Mouse (Mus musculus) E14TG2a.4 (cell line): ENCODE measurements around the gene Tacc2.

ENCODE experiments used
- CTCF ChIP-seq: conservative IDR thresholded peaks from 2 replicates; pipeline ENCODE4 v1.5.1; 2014; ENCODE audit warnings: low read length
- NANOG ChIP-seq: IDR thresholded peaks from 2 replicates; pipeline ENCODE4 v1.6.1; 2014; ENCODE audit warnings: borderline replicate concordance, low read length, mixed read lengths

DNA sequence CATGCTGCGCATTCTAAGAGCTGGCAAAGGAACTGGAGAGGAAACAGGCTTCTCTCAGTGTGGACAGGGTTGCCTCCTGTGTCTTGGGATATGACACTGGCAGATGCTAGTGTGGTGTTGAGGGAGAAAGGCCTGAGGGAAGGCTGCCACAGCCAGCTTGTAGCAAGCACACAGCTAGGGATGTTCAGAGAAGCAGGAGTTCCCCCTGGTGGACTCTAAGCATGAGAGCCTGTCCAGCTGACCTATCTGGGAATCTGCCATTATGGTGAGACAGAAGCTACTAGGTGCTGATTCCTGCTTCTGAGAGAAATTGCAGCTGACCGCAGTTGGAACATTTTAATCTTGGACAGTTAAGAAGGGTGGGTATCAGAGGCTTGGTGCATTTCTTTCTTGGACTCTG, 177.6 kb downstream of the Tacc2 start:
- TF ChIP-seq CTCF, result no peak
- TF ChIP-seq NANOG, result no peak
